Mouse (Mus musculus) kidney, postnatal 36 days (tissue): ENCODE data around the gene Ankrd40.

Source experiments
- DNase-seq, 2 experiments: peaks; one replicate each; pipeline ENCODE4 v3.0.0; 2021 to 2022; ENCODE audit warnings: mixed read lengths in 2 of 2

Ankrd40 gene

GRCm38 (mm10) chr11:94355521-94356217 lies 27.9 kb downstream of the Ankrd40 start:
- DNase-seq = no peak

GRCm38 (mm10) chr11:94359168-94359567 lies 31.4 kb downstream of the Ankrd40 start:
- no peak for DNase-seq

- no peak for DNase-seq
Measured at GRCm38 (mm10) chr11:94361166-94361870, 33.5 kb downstream of the Ankrd40 start.

GRCm38 (mm10) chr11:94362101-94362500 lies 34.3 kb downstream of the Ankrd40 start:
- no peak for DNase-seq

GRCm38 (mm10) chr11:94363690-94364089 lies 35.9 kb downstream of the Ankrd40 start:
- peak in 1 of 2 experiments; percentile 17 for DNase-seq

- DNase-seq = peak in 1 of 2 experiments; percentile 17
Measured at GRCm38 (mm10) chr11:94365340-94365739, 37.5 kb downstream of the Ankrd40 start.

- DNase-seq = no peak
Measured at GRCm38 (mm10) chr11:94369981-94370380, 42.2 kb downstream of the Ankrd40 start.

- peak in 1 of 2 experiments; percentile 14 for DNase-seq
Measured at GRCm38 (mm10) chr11:94370809-94371208, 43.0 kb downstream of the Ankrd40 start.

GRCm38 (mm10) chr11:94374276-94374948 lies 46.6 kb downstream of the Ankrd40 start:
- DNase-seq = no peak

GRCm38 (mm10) chr11:94379061-94379460 lies 51.3 kb downstream of the Ankrd40 start:
- peak; percentile 55 to 58 for DNase-seq

GRCm38 (mm10) chr11:94379736-94380135 lies 51.9 kb downstream of the Ankrd40 start:
- no peak for DNase-seq

- DNase-seq = peak; percentile 69 to 71
Measured at GRCm38 (mm10) chr11:94385977-94386771, 58.4 kb downstream of the Ankrd40 start.

GRCm38 (mm10) chr11:94387756-94388155 lies 60.0 kb downstream of the Ankrd40 start:
- no peak for DNase-seq

- no peak for DNase-seq
Measured at GRCm38 (mm10) chr11:94389021-94389420, 61.2 kb downstream of the Ankrd40 start.

- no peak for DNase-seq
Measured at GRCm38 (mm10) chr11:94389724-94390396, 62.1 kb downstream of the Ankrd40 start.

GRCm38 (mm10) chr11:94390825-94391224 lies 63.0 kb downstream of the Ankrd40 start:
- no peak for DNase-seq
